Mouse (Mus musculus): Measurements from ENCODE around the gene Myh13. TPM values are rescaled to one million over a fixed set of nuclear protein-coding genes. Genes with fewer than 3 reads are reported as not detected.

The Myh13 gene
- total RNA-seq, 1 experiment, result 13.7 TPM

DNA sequence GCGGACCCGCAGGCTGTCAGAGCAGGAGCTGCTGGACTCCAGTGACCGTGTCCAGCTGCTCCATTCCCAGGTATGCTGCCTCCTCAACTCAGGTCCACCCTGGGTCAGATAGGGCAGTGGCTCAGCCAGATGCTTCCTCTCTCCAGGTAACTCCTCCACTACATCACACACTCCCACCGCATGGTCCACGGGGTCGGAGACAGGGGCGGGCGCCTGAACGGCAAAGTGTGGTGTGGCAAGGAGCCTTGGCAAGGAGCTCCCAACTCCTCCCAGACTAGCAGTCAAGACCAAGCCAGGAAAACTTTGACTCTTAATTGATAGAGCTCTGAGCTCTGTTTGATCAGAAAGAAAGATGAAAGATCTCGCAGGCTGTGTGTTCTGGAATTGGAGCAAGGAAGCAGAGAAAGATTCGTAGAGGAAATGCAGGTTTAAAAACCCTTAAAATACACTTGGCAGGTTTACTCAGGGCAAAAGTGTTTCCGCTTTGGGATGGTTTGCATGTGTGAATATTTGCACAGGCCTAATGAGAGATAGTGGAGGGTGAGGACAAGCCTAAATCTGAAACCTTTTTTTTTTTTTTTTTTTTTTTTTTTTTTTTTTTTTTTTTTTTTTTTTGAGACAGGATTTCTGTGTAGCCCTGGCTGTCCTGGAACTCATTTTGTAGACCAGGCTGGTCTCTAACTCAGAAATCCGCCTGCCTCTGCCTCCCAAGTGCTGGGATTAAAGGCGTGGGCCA lies 43.7 kb downstream of the Myh13 start:
- TF ChIP-seq ZNF384 (IDR thresholded peaks at IDR 0.05; ENCODE audit: low read depth, low read length) (peak; percentile 90), HCFC1 (IDR thresholded peaks at IDR 0.05; ENCODE audit: borderline replicate concordance, insufficient read depth, low read length) (no peak)
- H3K9ac ChIP-seq (ENCODE audit: insufficient read depth, low read depth, low read length, poor library complexity, severe bottlenecking), result no peak overlapping the region

GRCm38 (mm10) chr11:67366936-67367335 lies 45.5 kb downstream of the Myh13 start:
- no peaks in the 10 kb centered on the region for H3K4me1 ChIP-seq (ENCODE audit: control insufficient read depth in 2 of 2, insufficient read depth in 2 of 2, low read length in 2 of 2, poor library complexity in 1 of 2)
- no peak overlapping the region for H3K27ac ChIP-seq (ENCODE audit: insufficient read depth, low read depth, low read length, poor library complexity, severe bottlenecking)
- H3K4me3 ChIP-seq (ENCODE audit: insufficient read depth in 1 of 2, low read depth in 1 of 2, low read length in 2 of 2, poor library complexity in 1 of 2, severe bottlenecking in 1 of 2), result no peak overlapping the region
- H3K9me3 ChIP-seq (ENCODE audit: control insufficient read depth, insufficient read depth, low read depth, low read length), result no peaks in the 10 kb centered on the region
- no peaks in the 10 kb centered on the region for H3K36me3 ChIP-seq (ENCODE audit: control insufficient read depth, insufficient read depth, low read length, poor library complexity, severe bottlenecking)
- TF ChIP-seq CHD2 (IDR thresholded peaks at IDR 0.05; ENCODE audit: low read depth, low read length) (no peak), ZNF384 (IDR thresholded peaks at IDR 0.05; ENCODE audit: low read depth, low read length) (no peak), ZC3H11A (IDR thresholded peaks at IDR 0.05; ENCODE audit: borderline replicate concordance, low read depth, low read length) (no peak), MAFK (IDR thresholded peaks at IDR 0.05; ENCODE audit: insufficient read depth, low read depth, low read length) (no peak), HCFC1 (IDR thresholded peaks at IDR 0.05; ENCODE audit: borderline replicate concordance, insufficient read depth, low read length) (no peak)
- no peak overlapping the region for H3K9ac ChIP-seq (ENCODE audit: insufficient read depth, low read depth, low read length, poor library complexity, severe bottlenecking)
- in situ Hi-C loops (cut with MboI; ENCODE audit: low sequenced_read_pairs in 2 of 2, unreplicated experiment in 2 of 2), result no loop called here
- DNase-seq (ENCODE audit: low read depth, low spot score), result no peak

More for the DNA sequence above, 43.7 kb downstream of the Myh13 start:
- Histone ChIP-seq H3K4me3 (ENCODE audit: insufficient read depth in 1 of 2, low read depth in 1 of 2, low read length in 2 of 2, poor library complexity in 1 of 2, severe bottlenecking in 1 of 2) (peak overlapping the region; percentile 36 to 51; a peak in 2 of 4 replicates), H3K4me1 (ENCODE audit: control insufficient read depth in 2 of 2, insufficient read depth in 2 of 2, low read length in 2 of 2, poor library complexity in 1 of 2) (no peaks in the 10 kb centered on the region), H3K27ac (ENCODE audit: insufficient read depth, low read depth, low read length, poor library complexity, severe bottlenecking) (no peak overlapping the region), H3K36me3 (ENCODE audit: control insufficient read depth, insufficient read depth, low read length, poor library complexity, severe bottlenecking) (no peaks in the 10 kb centered on the region), H3K9me3 (ENCODE audit: control insufficient read depth, insufficient read depth, low read depth, low read length) (no peaks in the 10 kb centered on the region)
- no peak for DNase-seq (ENCODE audit: low read depth, low spot score)
- in situ Hi-C loops (cut with MboI; ENCODE audit: low sequenced_read_pairs in 2 of 2, unreplicated experiment in 2 of 2), result no loop called here

GRCm38 (mm10) chr11:67373333-67373732 lies 51.9 kb downstream of the Myh13 start:
- Histone ChIP-seq H3K4me3 (ENCODE audit: insufficient read depth in 1 of 2, low read depth in 1 of 2, low read length in 2 of 2, poor library complexity in 1 of 2, severe bottlenecking in 1 of 2) (no peak overlapping the region), H3K27ac (ENCODE audit: insufficient read depth, low read depth, low read length, poor library complexity, severe bottlenecking) (no peak overlapping the region), H3K9me3 (ENCODE audit: control insufficient read depth, insufficient read depth, low read depth, low read length) (no peaks in the 10 kb centered on the region), H3K36me3 (ENCODE audit: control insufficient read depth, insufficient read depth, low read length, poor library complexity, severe bottlenecking) (no peaks in the 10 kb centered on the region), H3K9ac (ENCODE audit: insufficient read depth, low read depth, low read length, poor library complexity, severe bottlenecking) (no peak overlapping the region), H3K4me1 (ENCODE audit: control insufficient read depth in 2 of 2, insufficient read depth in 2 of 2, low read length in 2 of 2, poor library complexity in 1 of 2) (peaks cover 2 to 6% of the 10 kb centered on the region in 2 experiments; a peak in 2 of 4 replicates)
- DNase-seq (ENCODE audit: low read depth, low spot score), result no peak
- in situ Hi-C loops (cut with MboI; ENCODE audit: low sequenced_read_pairs in 2 of 2, unreplicated experiment in 2 of 2), result no loop called here
- peak; percentile 56; the same call in 1 of the 2 replicates for TF ChIP-seq ZC3H11A (IDR thresholded peaks at IDR 0.05; ENCODE audit: borderline replicate concordance, low read depth, low read length)
- TF ChIP-seq HCFC1 (IDR thresholded peaks at IDR 0.05; ENCODE audit: borderline replicate concordance, insufficient read depth, low read length), result no peak

- no peaks in the 10 kb centered on the region for H3K9me3 ChIP-seq (ENCODE audit: control insufficient read depth, insufficient read depth, low read depth, low read length)
- H3K4me3 ChIP-seq (ENCODE audit: insufficient read depth in 1 of 2, low read depth in 1 of 2, low read length in 2 of 2, poor library complexity in 1 of 2, severe bottlenecking in 1 of 2), result no peak overlapping the region
- no peak overlapping the region for H3K27ac ChIP-seq (ENCODE audit: insufficient read depth, low read depth, low read length, poor library complexity, severe bottlenecking)
- peak; percentile 45 for DNase-seq (ENCODE audit: low read depth, low spot score)
- H3K36me3 ChIP-seq (ENCODE audit: control insufficient read depth, insufficient read depth, low read length, poor library complexity, severe bottlenecking), result no peaks in the 10 kb centered on the region
- TF ChIP-seq HCFC1 (IDR thresholded peaks at IDR 0.05; ENCODE audit: borderline replicate concordance, insufficient read depth, low read length), result no peak
- no peak for TF ChIP-seq MAFK (IDR thresholded peaks at IDR 0.05; ENCODE audit: insufficient read depth, low read depth, low read length)
- TF ChIP-seq ZC3H11A (IDR thresholded peaks at IDR 0.05; ENCODE audit: borderline replicate concordance, low read depth, low read length), result 0 out of 2 replicates have a peak, but pooled peaks have one; percentile 22
- H3K4me1 ChIP-seq (ENCODE audit: control insufficient read depth in 2 of 2, insufficient read depth in 2 of 2, low read length in 2 of 2, poor library complexity in 1 of 2), result peaks cover 7 to 14% of the 10 kb centered on the region in 2 experiments
- H3K9ac ChIP-seq (ENCODE audit: insufficient read depth, low read depth, low read length, poor library complexity, severe bottlenecking), result no peak overlapping the region
- in situ Hi-C loops (cut with MboI; ENCODE audit: low sequenced_read_pairs in 2 of 2, unreplicated experiment in 2 of 2), result no loop called here
Observed at GRCm38 (mm10) chr11:67376308-67376707, 54.9 kb downstream of the Myh13 start.
